Mouse (Mus musculus): Measurements from ENCODE around the gene Ints3.

Gene Ints3

DNA sequence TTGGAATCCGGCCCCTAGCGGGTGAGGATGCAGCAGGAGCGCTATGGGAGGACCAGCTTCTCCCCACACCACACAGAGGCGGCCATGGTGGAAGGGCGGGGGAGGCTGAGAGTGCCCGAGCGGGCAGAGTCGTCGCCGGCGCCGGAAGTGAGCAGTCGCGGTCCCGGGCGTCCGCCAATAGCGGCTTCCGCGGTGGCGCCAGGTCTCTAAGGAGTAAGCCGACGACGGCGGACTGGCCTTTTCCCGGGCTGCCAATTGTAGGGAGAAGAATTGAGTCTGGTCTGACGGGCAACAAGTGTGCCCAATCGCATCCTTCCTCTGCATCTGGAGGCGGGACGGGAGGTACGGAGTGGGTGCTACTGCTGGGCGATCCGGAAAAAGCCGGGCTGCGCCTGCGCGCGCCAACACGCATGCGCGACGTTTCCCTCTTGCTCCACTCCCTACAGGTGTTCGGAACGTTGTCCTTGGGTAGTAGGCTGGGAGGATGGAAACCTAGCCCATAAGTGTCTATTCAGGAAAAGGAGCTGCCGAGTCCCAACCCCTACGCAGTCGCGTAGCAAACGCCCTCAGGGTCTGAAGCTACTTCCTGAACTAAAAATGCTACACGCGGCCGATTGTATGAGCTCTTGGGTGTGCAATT, at the start of gene Ints3:
Gene Ints3, minus strand, starts transcription at position 242 of the 640 bp plus-strand sequence.
- DNase-seq (ENCODE audit: low spot score in 2 of 2) = peak; percentile 100

DNA sequence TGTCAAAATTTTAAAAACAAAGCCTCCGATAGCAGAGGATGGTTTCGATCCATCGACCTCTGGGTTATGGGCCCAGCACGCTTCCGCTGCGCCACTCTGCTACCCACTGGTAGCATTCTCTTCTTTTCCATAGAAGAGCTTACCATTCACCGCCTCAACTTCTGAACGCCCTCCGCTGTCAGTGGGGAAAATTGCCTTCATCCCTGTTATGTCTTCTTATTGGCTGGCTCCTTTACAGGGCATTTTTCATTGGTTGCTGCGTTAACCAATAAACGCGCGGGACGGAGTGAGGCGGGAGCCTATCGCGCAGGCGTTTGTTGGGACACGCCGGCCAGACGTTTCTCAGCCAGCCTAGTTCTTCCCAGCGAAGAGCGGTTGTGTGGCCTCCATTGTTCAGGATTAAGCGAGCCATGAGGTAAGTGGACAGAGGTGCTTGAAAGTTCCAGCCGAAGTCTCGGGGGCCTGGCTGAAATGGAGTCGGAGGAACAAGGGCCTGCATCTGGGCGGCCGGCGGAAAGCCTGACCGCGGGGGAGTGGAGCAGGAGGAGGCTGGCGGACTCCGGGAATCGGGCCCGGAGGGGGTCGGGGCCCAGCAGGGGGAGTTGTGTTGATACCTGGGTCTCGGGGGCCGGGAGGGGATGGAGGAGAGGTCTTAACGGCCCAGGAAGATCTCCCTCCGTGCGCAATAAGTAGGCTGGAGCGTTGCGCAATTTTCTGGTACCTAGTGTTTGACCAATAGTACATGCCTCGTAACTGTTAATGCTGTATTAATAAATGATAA, 42.6 kb upstream of the Ints3 start, which contains the start of gene Ilf2:
Gene Ilf2, plus strand, starts transcription at position 296 of the 781 bp plus-strand sequence.
- peak; percentile 96 to 98 for DNase-seq (ENCODE audit: low spot score in 2 of 2)

DNA sequence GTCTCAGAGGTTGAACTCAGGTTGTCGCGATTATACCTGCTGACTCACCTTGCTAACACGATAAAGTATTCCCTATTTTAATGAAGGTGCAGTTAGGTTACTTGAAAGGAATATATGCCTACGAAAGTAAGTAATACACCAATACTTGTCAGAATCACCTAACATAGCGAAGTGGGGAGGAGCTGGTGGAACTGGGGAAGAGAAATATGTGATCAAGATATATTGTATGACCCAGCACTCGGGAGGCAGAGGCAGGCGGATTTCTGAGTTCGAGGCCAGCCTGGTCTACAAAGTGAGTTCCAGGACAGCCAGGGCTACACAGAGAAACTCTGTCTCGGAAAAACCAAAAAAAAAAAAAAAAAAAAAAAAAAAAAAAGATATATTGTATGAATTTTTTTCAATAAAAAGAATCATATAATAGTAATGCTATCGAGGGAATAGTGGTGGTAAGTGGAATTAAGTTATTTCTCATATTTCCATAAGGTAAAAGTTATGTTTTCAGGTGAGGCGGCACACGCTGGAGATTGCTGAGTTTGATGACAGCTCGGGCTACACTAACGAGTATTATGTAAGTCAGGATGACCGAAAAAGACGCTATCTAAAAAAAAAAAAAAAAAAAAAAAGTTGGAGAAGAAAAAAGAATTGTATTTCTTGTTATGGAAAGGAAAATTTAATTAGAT, 41.9 kb upstream of the Ints3 start:
- DNase-seq (ENCODE audit: low spot score in 2 of 2) = no peak

DNA sequence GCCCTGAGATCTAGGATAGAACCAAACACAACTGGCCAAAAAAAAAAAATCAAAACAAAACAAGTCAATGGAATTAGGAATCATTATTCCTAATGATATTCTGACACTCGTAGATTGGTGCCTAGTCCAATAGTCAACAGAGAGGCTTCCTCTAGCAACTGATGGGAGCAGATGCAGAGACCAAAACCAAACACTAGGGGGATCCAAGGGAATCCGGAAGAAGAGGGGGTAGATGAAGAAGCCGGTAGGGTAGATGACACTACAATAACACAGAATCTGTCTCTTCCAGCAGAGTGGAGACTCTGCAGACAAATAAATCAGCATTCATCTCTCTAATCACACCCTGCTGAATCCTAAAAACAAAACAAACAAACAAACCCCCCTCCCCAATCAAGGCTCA, 38.8 kb upstream of the Ints3 start:
- DNase-seq (ENCODE audit: low spot score in 2 of 2) = no peak

DNA sequence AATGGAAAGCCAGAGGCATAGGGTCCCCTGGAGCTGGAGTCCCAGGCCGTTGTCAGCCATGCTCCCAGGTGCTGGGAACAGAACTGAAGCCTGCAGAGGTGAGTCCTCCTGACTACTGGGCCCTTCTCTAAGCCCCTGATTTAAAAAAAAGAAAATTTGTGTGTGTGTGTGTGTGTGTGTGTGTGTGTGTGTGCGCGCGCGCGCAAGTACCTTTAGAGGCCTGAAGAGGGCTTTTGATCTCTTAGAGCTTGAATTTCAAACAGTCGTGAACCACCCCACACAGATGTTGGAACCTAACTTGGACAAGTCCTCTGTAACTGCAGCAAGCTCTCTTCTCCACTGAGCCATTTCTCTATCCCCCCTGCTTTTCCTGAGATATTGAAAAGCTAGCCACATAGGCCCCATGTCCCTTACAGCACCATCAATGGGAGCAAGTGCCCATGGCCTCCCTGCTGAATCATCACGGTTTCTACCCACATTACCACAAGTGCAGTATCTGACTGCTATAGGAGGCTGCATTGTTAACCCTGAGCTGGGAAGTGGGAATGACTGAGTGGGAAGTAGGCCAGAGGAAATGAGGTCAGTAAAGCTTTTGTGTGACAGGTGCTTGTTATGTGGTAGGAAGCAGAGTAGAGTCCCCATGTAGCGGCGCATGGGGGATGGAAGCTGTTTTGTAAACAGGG, 34.3 kb upstream of the Ints3 start:
- DNase-seq (ENCODE audit: low spot score in 2 of 2) = no peak

DNA sequence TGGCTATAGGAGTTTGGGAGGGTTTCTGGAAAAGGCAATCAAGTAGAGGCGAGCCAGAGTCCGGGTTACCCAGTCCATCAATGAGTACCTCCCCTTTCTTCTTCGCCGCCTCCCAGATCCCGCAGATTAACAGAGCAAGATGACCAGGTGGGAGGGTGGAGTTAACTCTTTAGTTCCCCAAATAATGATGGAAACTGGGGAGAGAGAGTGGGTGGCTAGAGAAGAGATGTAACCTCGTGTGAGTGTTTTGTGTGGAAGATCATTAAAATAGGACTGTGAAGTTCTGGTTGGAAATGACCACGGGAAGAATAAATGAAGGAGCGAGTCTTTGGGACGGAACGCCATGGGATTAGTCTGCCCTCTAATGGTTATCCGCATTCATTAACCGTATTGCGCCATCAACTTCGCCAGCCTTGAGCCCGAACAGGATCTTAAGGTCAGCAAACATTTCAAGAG, 32.9 kb upstream of the Ints3 start:
- peak; percentile 42 to 73 for DNase-seq (ENCODE audit: low spot score in 2 of 2)

DNA sequence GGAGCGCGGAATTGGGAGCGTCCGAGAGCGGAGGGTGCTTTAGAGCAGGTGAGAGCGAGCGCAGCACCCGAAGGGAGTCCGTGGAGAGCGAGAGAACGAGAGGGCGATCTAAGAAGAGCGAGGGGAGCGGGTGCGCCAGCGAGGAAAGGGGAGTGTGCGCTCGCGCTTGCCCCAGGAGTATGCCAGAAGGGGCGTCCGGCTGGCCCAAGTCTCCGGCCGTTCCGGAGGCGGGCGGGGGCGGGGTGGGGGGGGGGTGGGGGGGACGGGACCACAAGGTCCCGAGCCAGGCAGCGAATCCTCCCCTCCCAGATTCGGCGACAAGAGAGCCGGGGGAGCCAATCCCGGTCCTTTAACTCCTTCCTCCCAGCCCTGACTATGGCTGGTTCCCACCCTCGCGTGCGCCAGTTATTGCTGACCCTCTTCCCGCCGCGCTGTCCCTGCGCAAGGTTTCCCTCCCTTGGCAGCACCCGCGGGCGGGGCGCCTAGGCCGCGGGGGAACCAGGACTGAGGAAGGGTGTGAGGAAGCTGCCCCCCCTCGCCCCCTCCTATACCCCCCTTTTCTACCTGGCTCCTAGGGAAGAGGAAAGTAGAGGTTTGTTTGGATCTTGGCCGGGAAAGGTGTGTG, 32.4 kb upstream of the Ints3 start, which contains the start of gene Npr1:
Gene Npr1, minus strand, starts transcription at position 181 of the 625 bp plus-strand sequence.
- no peak for DNase-seq (ENCODE audit: low spot score in 2 of 2)

DNA sequence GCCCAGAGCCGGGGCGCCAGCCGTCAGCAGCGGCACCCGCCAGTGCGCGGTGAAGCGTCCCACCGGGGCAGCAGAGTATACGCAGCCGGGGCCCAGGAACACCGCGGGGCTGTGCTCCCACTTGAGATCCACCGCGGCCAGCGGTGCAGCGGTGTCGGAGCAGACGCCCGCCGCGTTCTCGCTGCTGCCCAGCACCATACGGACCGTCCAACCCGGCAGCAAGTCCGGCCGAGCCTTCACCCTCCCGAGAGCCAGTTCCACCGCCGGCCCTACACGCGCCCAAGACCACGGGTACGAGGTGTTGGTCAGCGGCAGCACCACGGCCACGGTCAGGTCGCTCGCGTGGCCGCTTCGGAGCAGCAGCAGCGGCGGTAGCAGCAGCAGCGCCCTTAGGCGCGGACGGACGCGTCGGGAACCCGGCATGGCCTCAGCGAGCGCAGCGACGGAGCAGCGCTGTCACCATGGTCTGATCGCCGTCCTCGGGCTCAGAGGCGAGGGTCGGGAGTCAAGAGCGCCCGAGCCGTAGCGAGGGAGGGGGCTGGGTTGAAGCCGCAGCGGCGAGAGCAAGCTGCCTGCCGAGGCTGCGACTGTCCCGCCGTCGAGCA, 31.8 kb upstream of the Ints3 start:
- no peak for DNase-seq (ENCODE audit: low spot score in 2 of 2)

DNA sequence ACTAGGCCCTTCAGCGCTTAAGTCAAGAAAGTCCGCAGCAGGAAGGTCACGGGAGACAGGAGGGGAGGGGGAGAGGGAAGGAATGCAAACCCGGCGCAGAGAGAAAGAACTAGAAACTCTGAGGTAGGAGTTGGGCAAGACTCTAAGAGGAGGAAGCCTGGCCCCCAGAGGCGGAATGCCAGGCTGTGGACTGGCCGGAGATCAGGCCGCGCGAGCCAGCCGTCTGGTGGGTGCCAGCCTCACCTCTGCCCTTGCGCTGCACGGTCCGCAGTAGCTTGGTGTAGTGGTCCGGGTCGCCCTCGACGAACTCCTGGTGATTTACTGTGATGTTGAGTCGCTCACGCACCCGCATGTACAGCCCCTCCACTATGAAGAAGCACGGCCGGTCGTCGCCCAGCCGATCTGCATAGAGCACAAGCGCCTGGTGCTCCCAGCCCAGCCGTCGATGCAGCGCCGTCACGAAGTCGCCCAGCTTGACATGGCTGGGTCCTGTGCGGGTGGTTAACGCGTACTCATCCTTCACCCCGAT, 31.2 kb upstream of the Ints3 start:
- no peak for DNase-seq (ENCODE audit: low spot score in 2 of 2)

DNA sequence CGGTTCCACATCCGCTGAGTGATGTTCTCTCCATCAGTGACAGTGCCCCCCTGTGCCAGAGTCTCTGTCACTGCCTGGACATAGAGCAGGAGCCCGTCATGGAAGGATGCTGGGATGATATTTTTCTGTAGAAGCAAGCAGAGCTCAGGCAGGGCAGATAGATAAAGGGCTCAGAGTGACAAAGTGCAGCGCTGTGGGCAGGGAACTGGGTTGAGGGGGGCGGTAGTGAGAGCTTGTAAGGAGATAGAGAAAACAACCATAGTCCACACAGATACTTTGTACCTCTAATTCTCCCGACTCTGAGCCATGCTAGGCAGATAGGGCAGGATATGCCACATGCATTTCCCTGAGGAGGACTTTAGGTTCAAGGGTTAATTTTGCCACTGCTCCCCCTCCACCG, 29.2 kb upstream of the Ints3 start:
- no peak for DNase-seq (ENCODE audit: low spot score in 2 of 2)

DNA sequence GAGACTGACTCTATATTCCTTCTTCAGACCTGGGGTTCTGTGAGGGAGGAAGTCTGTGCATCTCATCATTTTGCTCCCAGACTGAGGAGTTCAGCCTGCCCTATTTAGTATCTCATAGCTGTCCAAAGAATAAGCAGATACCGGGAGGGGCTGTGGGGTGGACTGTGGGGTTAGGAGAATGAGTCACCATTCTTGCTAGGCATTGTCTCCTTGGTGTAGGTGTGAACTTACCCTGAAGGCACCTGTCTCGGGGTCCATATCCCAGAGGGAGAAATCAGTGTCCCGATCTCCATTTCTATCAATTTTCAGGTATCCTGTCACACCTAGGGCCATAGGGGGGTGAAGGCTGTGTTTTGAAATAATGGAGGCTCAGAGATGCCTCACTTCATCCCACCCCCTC, 28.5 kb upstream of the Ints3 start:
- no peak for DNase-seq (ENCODE audit: low spot score in 2 of 2)

DNA sequence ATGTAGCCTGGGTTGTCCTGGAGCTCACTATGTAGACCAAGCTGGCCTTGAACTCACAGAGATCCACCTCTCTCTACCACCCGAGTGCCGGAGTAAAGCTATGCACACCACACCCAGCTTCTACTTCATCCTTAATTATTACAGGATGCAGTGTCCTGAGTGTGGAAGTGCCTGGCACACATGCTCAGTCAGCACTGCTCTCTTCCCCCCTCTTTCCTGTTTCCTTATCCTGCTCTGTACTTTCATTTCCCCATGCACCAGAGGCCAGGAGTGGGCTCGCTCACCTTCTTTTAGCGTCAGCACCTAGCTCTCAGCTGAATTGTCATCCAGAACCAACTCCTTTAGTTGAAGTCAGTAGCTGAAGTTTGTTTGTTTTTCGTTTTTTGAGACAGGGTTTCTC, 26.9 kb upstream of the Ints3 start:
- DNase-seq (ENCODE audit: low spot score in 2 of 2) = no peak

DNA sequence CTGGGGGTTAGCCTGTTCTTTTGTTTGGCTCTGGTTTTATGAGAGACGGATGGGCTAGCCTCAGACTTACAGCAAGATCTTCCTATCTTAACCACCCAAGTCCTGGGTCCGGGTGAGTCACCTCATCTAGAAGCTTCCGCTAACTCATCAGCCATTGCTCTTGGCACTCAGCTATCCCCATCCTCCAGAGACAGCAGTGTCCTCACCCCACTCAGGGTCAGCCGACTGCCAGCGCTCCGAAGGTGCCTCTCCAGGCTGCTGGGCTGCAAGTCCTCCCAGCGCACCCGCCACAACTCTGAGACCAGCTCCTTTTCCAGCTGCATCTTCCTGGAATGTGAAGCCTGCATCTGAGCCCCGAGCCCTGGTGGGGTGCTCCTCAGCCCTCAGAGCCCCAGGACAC, 26.3 kb upstream of the Ints3 start:
- no peak for DNase-seq (ENCODE audit: low spot score in 2 of 2)

DNA sequence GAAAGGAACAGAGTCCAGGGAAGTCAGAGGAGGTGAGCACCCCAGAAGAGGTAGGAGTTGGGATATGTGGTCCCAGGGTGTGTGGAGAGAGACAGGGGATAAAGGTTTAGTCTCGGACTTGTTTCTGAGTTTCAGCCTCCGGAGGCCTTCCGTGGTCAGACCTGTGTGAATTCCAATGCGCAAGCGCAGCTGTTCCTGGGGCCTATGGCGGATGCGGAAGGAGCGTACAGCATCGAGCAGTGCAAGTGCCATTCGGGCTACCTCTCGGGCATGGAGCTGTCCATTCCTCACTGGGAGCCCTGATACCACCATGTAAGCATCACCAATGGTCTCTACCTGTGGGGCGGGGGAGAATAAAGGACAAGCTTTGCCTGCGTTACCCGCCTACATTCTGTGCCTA, 21.5 kb upstream of the Ints3 start:
- DNase-seq (ENCODE audit: low spot score in 2 of 2) = no peak

DNA sequence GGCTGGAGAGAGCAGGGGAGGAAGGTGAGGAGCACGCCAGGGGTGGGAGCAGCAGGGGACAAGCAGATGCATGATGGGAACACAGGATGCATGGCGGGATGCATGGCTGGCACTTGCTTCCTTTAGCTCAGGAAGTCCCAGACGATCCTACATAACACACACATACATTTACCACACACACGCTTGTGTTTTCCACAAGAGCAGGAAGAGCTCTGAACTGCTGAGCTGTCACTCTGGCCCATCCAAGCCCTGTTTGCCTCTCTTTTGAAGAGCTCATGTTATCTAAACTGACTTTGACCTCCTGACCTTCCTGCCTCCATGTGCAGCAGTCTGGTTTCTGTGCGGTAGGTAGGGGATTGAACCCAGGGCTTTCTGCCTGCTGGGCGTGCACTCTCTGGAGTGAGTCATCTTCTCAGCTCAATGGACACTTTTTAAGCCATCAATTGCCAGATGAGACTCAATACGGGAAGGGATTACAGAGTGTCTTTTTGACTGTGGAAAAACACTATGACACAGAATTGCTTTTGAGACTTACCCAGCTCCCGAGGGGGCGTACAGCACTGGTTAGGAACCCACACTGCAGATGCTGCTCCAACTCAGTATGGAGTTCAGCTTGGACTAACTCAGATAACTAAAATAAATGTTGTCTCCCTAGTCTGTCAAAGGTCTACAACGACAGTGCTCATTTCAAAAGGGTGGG, 18.1 kb upstream of the Ints3 start:
- DNase-seq (ENCODE audit: low spot score in 2 of 2) = peak in 1 of 2 experiments; percentile 64

DNA sequence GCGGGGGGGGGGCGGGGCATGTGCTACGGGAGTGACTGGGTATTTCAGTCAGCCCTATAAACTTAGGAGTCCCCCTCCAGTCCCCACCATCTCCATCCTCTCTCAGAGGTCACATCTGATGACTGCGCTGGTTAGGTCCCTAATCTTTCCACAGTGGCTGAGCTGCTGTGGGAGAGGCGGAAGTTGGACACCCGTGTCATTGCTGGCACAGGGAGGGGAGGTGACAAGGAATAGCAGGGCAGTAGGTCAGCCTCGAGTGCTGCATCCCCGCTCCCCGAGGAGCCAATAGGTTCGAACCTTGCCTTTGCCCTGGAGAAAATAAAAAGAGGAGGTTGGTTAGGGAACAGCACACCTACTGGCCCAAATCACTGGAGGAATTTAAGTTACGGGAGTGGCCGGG, 17.5 kb upstream of the Ints3 start:
- no peak for DNase-seq (ENCODE audit: low spot score in 2 of 2)

DNA sequence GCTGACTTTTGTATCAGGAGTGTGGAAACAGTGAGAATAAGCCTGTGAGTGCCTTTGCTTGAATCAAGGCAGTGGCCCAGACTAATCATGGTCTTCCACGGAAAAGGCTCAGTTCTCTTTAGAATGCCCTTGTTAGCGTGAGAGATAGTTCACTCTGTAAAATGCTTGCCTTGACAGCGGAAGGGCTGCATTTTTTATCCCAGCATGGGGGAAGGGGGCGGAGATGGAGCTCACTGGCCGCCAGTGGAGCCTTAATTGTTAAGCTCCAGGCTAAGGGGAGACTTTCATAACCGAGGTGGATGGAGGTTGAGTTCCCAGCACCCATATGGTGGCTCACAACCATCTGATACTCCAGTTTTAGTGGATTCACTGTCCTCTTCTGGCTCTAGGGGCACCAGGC, 15.2 kb upstream of the Ints3 start:
- no peak for DNase-seq (ENCODE audit: low spot score in 2 of 2)

DNA sequence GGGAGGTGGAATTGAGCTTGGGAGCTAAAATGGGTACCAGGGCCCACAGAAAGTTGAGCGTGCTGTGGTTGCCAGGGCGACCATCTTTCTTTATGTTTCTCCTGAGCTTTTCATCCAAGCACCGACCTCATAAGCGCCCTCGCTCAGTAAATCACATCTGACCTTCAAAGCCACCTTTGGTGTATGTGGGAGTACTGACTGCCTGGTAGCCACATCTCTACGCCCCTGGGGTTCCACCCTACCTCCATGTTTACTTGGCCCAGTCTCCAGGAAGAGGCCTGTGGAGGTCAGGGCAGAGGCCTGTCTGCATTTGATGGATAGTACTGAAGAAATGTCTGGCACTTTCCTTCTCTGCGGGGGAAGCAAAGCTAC, 13.7 kb upstream of the Ints3 start:
- no peak for DNase-seq (ENCODE audit: low spot score in 2 of 2)

DNA sequence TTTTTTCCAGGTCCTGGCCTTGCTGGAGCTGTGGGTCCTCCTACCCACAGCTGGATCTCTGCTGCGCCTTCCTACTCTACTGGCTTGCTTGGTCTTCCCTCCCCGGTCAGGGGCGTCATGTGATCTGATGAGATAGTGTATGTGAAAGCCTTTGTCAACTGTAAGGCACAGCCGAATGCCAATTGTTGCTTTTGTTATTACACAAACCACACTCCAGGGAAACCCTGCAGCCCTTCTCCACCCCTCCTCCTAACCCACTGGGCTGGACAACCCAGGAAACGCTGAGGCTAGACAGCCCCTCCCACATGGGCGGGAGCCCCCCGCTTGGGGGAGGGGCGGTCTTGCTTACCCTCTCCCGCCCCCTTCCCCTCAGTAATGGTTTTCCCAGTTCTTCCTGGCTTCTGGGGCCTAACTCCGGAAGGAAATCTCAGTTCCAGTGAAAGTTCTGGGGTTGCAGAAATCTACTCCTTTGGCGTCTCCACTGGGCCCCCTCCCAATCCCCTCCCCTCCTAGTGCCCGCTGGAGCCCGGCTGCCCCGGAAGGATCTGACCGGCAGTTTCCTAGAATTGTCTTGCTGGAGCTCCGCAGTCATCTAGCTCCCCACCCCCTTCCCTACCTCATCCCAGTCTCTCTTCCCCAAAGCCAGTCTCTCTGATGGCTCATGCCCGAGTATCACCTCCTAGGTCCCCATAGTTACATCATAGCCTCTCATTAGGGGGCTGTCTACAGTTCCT, 13.1 kb upstream of the Ints3 start:
- DNase-seq (ENCODE audit: low spot score in 2 of 2) = peak; percentile 42 to 48

All from frontal cortex, postnatal 36 days (tissue).